Mouse (Mus musculus) small intestine, adult 2 months (tissue): ENCODE results near the gene Fbf1.

ENCODE experiments used
- CTCF ChIP-seq: fragments of 200-500 bp; IDR thresholded peaks from 2 replicates; pipeline ENCODE4 v1.5.1; 2012; ENCODE audit warnings: low read depth, mild to moderate bottlenecking, control low read depth, inconsistent platforms, low read length, moderate library complexity, mixed read lengths; ENCODE audit not compliant: insufficient replicate concordance, insufficient read length; ENCODE audit errors: extremely low read depth
- POLR2A ChIP-seq: fragments of 200-500 bp; IDR thresholded peaks from 2 replicates; pipeline ENCODE4 v1.6.1; 2012; ENCODE audit warnings: low read depth, mild to moderate bottlenecking, control low read depth, inconsistent platforms, low read length, moderate library complexity

DNA sequence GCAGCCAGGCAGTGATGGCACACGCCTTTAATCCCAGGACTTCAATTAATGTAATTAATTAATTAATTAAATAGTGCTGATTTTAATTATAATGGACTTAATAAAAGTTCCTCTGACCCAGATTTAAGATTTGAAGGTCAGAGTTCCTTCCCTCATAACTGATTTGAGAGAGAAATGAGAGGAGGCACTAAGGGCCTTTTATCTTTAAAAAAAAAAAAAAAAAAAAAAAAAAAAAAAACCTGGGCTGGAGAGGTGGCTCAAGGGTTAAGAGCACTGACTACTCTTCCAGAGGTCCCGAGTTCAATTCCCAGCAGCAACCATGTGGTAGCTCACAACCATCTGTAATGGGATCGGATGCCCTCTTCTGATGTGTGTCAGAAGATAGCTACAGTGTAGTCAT is 40.7 kb upstream of the Fbf1 start:
- TF ChIP-seq POLR2A (no peak), CTCF (no peak)
